23 mouse cellular contexts compared by ENCODE assay signal in genomic region chr1:192392232-192392631, GRCm38 (mm10).
A peak's percentile ranks its signal among the peaks of the same experiment; 100 is the strongest.
DNase-seq lines count a peak whose midpoint lies in the region; ATAC-seq and TF ChIP-seq lines count a peak whose summit lies in the region.
"Had no signal": no experiment of that assay in that cellular context is flagged by ENCODE, and none has a peak within 500 bp of the region (broad histone marks: within the 10 kb centered on the region; RNA-seq: fewer than 3 reads in every experiment).

No protein-coding gene starts in this region.

- no peak overlapping the region for H3K27ac ChIP-seq in intestine, embryonic 14.5 days (ENCODE audit: low read depth)
- H3K27ac ChIP-seq in intestine, postnatal 0 days (ENCODE audit: low read depth, low read length): no peak overlapping the region
- H3K27ac ChIP-seq in liver, postnatal 0 days (ENCODE audit: low read depth): no peak overlapping the region
- no peak overlapping the region for H3K27ac ChIP-seq in intestine, embryonic 15.5 days
- H3K27ac ChIP-seq in intestine, embryonic 16.5 days (ENCODE audit: low read length): no peak overlapping the region
- H3K27ac ChIP-seq: embryonic facial prominence, embryonic 13.5 days; embryonic facial prominence, embryonic 15.5 days; forebrain, embryonic 10.5 days; forebrain, embryonic 12.5 days had no signal

- ATAC-seq in intestine, embryonic 14.5 days (replicated peaks; ENCODE audit: low FRiP score, low TSS enrichment, low read depth): peak; percentile 82
- ATAC-seq in intestine, postnatal 0 days: no peak
- peak; percentile 64 for ATAC-seq in liver, postnatal 0 days
- ATAC-seq in intestine, embryonic 15.5 days: peak; percentile 91
- peak; percentile 91 for ATAC-seq in intestine, embryonic 16.5 days
- ATAC-seq: forebrain, embryonic 14.5 days had no signal

- no peaks in the 10 kb centered on the region for H3K9me3 ChIP-seq in intestine, embryonic 14.5 days (ENCODE audit: control insufficient read depth, low read length)
- no peaks in the 10 kb centered on the region for H3K9me3 ChIP-seq in intestine, postnatal 0 days (ENCODE audit: control insufficient read depth)
- no peaks in the 10 kb centered on the region for H3K9me3 ChIP-seq in liver, postnatal 0 days (ENCODE audit: low read length)
- no peaks in the 10 kb centered on the region for H3K9me3 ChIP-seq in intestine, embryonic 15.5 days
- H3K9me3 ChIP-seq in intestine, embryonic 16.5 days (ENCODE audit: control insufficient read depth, low read length): no peaks in the 10 kb centered on the region
- H3K9me3 ChIP-seq: embryonic facial prominence, embryonic 13.5 days; embryonic facial prominence, embryonic 15.5 days; forebrain, embryonic 10.5 days; forebrain, embryonic 12.5 days had no signal

- no peak for TF ChIP-seq EP300 in liver, postnatal 0 days (IDR thresholded peaks at IDR 0.05; ENCODE audit: low read depth)

- H3K27me3 ChIP-seq in intestine, embryonic 14.5 days (replicated peaks; ENCODE audit: control insufficient read depth, insufficient read depth, low read length): no peaks in the 10 kb centered on the region
- H3K27me3 ChIP-seq in intestine, postnatal 0 days (replicated peaks; ENCODE audit: control insufficient read depth, insufficient read depth, low read length): no peaks in the 10 kb centered on the region
- H3K27me3 ChIP-seq in liver, postnatal 0 days (ENCODE audit: insufficient read depth, low read length): peaks cover 22% of the 10 kb centered on the region
- H3K27me3 ChIP-seq in intestine, embryonic 15.5 days (replicated peaks): no peaks in the 10 kb centered on the region
- H3K27me3 ChIP-seq in intestine, embryonic 16.5 days (replicated peaks; ENCODE audit: control insufficient read depth, insufficient read depth, low read length): no peaks in the 10 kb centered on the region
- H3K27me3 ChIP-seq: embryonic facial prominence, embryonic 13.5 days; embryonic facial prominence, embryonic 15.5 days; forebrain, embryonic 12.5 days had no signal

- no peak for TF ChIP-seq CTCF in intestine, postnatal 0 days (IDR thresholded peaks at IDR 0.05; ENCODE audit: low read depth)
- TF ChIP-seq CTCF in liver, postnatal 0 days (IDR thresholded peaks at IDR 0.05; ENCODE audit: low read depth): no peak

- H3K4me2 ChIP-seq in intestine, embryonic 14.5 days (ENCODE audit: low read length): no peak overlapping the region
- H3K4me2 ChIP-seq in intestine, postnatal 0 days (replicated peaks; ENCODE audit: low read depth): no peak overlapping the region
- H3K4me2 ChIP-seq in liver, postnatal 0 days (ENCODE audit: low read depth, low read length): no peak overlapping the region
- no peak overlapping the region for H3K4me2 ChIP-seq in intestine, embryonic 15.5 days (replicated peaks)
- H3K4me2 ChIP-seq in intestine, embryonic 16.5 days (ENCODE audit: low read depth, low read length): no peak overlapping the region
- H3K4me2 ChIP-seq: embryonic facial prominence, embryonic 13.5 days; embryonic facial prominence, embryonic 15.5 days; forebrain, embryonic 12.5 days had no signal

- no peak for DNase-seq in intestine, embryonic 14.5 days (ENCODE audit: low spot score)
- no peak for DNase-seq in liver, postnatal 0 days
- no peak for DNase-seq in liver
- DNase-seq in left cerebral cortex, postnatal 14 days (ENCODE audit: low spot score in 2 of 2): no peak
- DNase-seq: adrenal gland, adult 2 months; adrenal gland, postnatal 10 days; adrenal gland, postnatal 25 days; cerebellum, adult 11 months; cerebellum, adult 18-20 months; cerebellum, adult 8-10 months; cerebellum, adult 9-11 months; cerebellum, postnatal 14 days; cerebellum, postnatal 36 days; embryo, embryonic 11 days had no signal

- H3K36me3 ChIP-seq in intestine, embryonic 14.5 days (ENCODE audit: control insufficient read depth, insufficient read depth, low read length): no peaks in the 10 kb centered on the region
- no peaks in the 10 kb centered on the region for H3K36me3 ChIP-seq in intestine, postnatal 0 days (ENCODE audit: control insufficient read depth, insufficient read depth)
- H3K36me3 ChIP-seq in liver, postnatal 0 days (replicated peaks; ENCODE audit: insufficient read depth, low read length): no peaks in the 10 kb centered on the region
- H3K36me3 ChIP-seq in intestine, embryonic 15.5 days: no peaks in the 10 kb centered on the region
- no peaks in the 10 kb centered on the region for H3K36me3 ChIP-seq in intestine, embryonic 16.5 days (ENCODE audit: control insufficient read depth, insufficient read depth, low read length)
- H3K36me3 ChIP-seq: embryonic facial prominence, embryonic 13.5 days; embryonic facial prominence, embryonic 15.5 days; forebrain, embryonic 10.5 days; forebrain, embryonic 12.5 days had no signal

- intact Hi-C loops in left cerebral cortex, postnatal 14 days (cut with DNase I): no loop called here

- no peak overlapping the region for H3K4me3 ChIP-seq in intestine, embryonic 14.5 days (ENCODE audit: low read depth, low read length)
- no peak overlapping the region for H3K4me3 ChIP-seq in intestine, postnatal 0 days (ENCODE audit: low read depth, low read length)
- H3K4me3 ChIP-seq in liver, postnatal 0 days (ENCODE audit: low read depth, low read length): no peak overlapping the region
- no peak overlapping the region for H3K4me3 ChIP-seq in intestine, embryonic 15.5 days (replicated peaks)
- H3K4me3 ChIP-seq in intestine, embryonic 16.5 days (ENCODE audit: low read length): no peak overlapping the region
- H3K4me3 ChIP-seq: embryonic facial prominence, embryonic 13.5 days; embryonic facial prominence, embryonic 15.5 days; erythroblast, embryonic 14.5 days; forebrain, embryonic 10.5 days; forebrain, embryonic 12.5 days had no signal

- no peak overlapping the region for H3K9ac ChIP-seq in intestine, embryonic 14.5 days (ENCODE audit: low read length)
- H3K9ac ChIP-seq in intestine, postnatal 0 days (ENCODE audit: low read depth, low read length): no peak overlapping the region
- no peak overlapping the region for H3K9ac ChIP-seq in liver, postnatal 0 days (replicated peaks)
- no peak overlapping the region for H3K9ac ChIP-seq in intestine, embryonic 15.5 days
- no peak overlapping the region for H3K9ac ChIP-seq in intestine, embryonic 16.5 days (ENCODE audit: low read depth, low read length)
- H3K9ac ChIP-seq: embryonic facial prominence, embryonic 13.5 days; embryonic facial prominence, embryonic 15.5 days; forebrain, embryonic 12.5 days had no signal

- no peaks in the 10 kb centered on the region for H3K4me1 ChIP-seq in intestine, embryonic 14.5 days (replicated peaks; ENCODE audit: control insufficient read depth, insufficient read depth, low read length)
- no peaks in the 10 kb centered on the region for H3K4me1 ChIP-seq in intestine, postnatal 0 days (replicated peaks; ENCODE audit: control insufficient read depth, insufficient read depth, low read length)
- H3K4me1 ChIP-seq in liver, postnatal 0 days (ENCODE audit: insufficient read depth): no peaks in the 10 kb centered on the region
- peaks cover 3% of the 10 kb centered on the region; the same call in 1 of the 2 replicates for H3K4me1 ChIP-seq in intestine, embryonic 15.5 days (replicated peaks)
- peaks cover 9% of the 10 kb centered on the region; the same call in 1 of the 2 replicates for H3K4me1 ChIP-seq in intestine, embryonic 16.5 days (ENCODE audit: control insufficient read depth, insufficient read depth, low read length)
- H3K4me1 ChIP-seq: embryonic facial prominence, embryonic 13.5 days; embryonic facial prominence, embryonic 15.5 days; forebrain, embryonic 12.5 days had no signal

- 62% methylated on average over 2 of the region's 2 CpGs for WGBS in intestine, embryonic 14.5 days
- WGBS in intestine, postnatal 0 days: 42% methylated on average over 2 of the region's 2 CpGs
- WGBS in liver, postnatal 0 days (ENCODE audit: insufficient replicate concordance): 42% methylated on average over 2 of the region's 2 CpGs
- 52% methylated on average over 2 of the region's 2 CpGs for WGBS in intestine, embryonic 15.5 days
- WGBS in intestine, embryonic 16.5 days: 58% methylated on average over 2 of the region's 2 CpGs
